Mouse (Mus musculus): ENCODE data around the gene Amot.

The Amot gene

DNA sequence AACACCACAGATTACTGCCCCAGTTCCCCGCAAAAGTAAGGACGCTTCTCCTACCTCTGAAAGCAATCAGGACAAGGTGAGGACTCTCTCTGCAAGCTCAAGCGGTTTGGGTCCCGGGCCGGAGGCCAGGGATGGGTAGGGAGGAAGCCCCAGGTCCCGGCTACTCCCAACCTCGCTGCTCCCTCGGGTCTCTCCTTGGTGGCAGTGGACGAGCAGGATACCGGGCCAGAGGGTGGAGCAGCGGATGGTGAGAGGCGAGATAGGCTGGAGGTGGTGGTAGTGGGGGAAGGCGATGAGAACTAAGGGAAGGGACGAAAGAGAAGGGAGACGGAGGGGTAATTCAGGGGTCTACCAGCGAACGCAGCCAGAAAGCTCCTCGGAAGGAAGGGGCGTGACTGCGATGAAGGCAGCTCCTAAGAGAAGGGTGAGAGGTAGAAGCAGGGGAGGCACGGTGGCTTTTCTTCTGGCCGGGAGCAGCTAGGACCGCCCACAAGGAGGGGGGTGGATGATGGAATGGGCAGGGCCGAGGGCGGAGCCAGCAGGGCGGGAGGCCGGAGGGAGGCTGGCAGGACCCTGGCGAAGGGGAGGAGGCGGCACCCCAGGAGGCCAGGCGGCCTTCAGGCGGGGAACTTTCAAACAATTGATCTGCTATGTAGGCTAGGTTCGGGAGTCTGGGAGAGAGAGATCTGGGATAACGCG is at the start of gene Amot:
Gene Amot, minus strand, starts transcription at position 465 of the 699 bp plus-strand sequence.
- DNase-seq, result peak; percentile 99

GRCm38 (mm10) chrX:145545060-145545459 is 40.1 kb upstream of the Amot start:
- no peak for DNase-seq

DNA sequence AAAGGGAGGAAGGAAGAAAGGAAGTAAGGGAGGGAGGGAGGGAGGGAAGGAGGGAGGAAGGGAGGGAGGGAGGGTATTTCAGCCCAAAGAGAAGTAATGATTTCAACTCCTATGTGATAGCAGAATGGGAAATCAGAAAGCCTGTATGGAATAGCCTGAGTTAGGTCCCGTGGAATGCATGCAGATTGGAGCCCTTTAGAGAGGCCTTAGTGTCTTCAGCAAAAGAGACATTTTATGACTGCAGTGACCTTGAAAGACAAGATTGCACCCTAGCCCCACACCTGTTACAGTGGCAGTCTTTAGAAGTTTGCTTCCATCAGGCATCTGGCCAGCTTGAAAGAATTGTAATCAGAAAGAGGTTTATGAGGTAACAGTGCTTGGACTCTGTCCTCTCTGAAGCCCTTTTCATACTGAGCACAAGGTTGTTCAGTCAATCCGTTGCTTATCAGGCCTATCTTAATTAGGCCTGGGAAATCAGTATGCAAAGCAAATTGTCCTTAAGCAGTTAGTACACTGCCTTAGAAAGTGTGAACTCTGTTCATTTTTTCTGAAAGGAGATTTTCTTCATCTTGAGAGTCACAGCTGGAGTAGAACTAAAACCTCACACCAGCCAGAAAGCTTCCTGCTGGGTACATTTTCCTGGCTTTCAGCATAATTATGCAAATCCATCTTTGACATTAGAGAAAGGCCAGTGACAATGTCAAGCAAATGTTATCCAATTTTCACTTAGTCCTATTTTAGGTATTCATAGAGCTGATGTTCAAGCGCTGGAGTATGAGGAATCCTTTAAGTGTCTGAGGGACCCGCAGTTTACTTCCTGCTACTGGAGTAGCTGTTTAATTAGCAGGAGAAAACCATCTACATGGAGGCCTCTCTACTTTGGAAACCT is 38.9 kb upstream of the Amot start:
- DNase-seq, result no peak

GRCm38 (mm10) chrX:145541050-145541449 is 36.1 kb upstream of the Amot start:
- DNase-seq, result no peak

DNA sequence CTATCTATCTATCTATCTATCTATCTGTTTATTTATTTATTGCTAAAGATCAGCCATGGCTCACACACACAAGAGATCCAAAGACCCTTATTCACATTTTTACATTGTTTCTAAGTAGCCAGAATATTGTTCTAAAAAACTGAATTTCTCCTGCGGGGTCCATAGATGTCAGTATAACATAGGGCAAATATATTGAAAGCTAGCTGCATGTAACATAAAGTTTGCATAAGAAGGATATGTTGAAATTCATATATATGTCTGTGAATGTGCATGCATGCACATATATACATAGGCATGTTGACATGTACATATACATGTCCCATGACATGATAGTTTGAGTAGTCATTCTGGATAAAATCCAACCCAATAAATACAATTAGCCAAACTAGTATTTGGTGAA is 35.3 kb upstream of the Amot start:
- DNase-seq, result no peak

GRCm38 (mm10) chrX:145529602-145530001 is 24.6 kb upstream of the Amot start:
- no peak for DNase-seq

DNA sequence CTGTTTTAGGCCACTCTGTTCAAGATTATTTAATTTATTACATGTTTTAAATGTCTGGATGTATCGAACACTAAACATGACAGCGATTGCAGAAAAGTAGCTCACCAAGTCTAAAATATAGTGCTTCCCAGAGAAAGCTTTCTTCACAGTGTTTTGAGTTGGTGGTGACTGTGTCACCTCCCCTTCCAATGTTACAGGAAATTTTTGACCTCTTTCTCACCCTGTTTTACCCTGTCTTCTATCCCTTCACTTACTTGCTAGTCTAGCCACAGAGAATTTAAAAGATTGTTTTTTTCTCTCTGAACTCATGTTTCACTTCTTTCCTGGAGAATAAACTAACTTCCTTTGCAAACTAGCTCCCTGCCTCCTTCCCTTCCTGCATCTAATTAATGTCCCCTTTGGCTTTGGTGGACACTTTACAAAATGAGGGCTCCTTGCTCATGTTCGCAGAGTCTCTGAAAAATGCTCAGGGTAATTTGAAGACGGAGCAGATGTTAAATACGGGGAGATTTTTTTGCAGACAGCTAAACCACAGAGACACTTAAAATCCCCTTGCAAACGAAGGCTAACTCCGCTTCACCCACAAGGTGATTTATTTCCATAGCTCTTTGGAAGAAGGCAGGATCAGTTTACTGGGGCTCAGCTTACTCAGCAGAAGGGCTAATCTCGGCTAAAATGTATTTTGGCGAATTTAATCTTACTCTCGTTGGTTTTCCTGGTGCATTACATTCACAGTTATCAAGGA is 11.5 kb upstream of the Amot start:
- no peak for DNase-seq

DNA sequence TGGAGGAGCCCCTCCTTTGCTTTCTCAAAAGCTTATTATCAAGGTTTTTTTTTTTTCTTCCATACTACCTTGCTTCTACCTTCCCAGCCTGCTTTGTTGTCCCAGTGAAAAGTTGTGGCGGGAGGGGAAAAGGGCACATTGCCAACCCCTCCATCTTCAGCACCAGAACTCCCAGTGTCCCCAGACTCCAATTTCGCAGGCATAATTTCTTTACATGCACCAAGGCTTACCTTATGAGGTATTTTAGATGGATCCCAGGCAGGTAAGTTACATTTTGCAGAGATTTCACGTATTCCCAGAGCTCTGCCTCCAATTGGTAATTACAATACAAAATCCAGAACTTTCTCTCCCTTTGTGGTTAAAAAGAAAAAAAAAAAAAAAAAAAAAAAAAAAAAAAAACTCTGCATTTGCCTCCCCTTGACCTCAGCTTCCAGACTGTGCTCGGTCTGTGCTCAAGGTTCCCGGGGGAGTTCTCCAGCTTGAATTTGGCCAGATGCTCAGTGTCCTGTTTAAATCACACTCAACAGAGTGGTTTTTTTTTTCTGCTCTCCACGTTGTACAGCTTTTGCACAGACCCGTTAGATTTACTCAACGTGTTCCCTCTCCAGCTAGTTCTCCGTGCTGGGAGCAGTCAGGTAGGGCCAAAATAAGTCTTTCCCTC is 10.6 kb upstream of the Amot start:
- peak; percentile 93 for DNase-seq

- no peak for DNase-seq
These were observed 5.7 kb upstream of the Amot start for GRCm38 (mm10) chrX:145510675-145511074.

- peak; percentile 99 for DNase-seq
These were observed 648 bp upstream of the Amot start for GRCm38 (mm10) chrX:145505457-145506201.

GRCm38 (mm10) chrX:145501666-145502355 is 3.2 kb downstream of the Amot start:
- DNase-seq, result no peak

GRCm38 (mm10) chrX:145499101-145499500 is 5.9 kb downstream of the Amot start:
- no peak for DNase-seq

GRCm38 (mm10) chrX:145498691-145499090 is 6.3 kb downstream of the Amot start:
- no peak for DNase-seq

DNA sequence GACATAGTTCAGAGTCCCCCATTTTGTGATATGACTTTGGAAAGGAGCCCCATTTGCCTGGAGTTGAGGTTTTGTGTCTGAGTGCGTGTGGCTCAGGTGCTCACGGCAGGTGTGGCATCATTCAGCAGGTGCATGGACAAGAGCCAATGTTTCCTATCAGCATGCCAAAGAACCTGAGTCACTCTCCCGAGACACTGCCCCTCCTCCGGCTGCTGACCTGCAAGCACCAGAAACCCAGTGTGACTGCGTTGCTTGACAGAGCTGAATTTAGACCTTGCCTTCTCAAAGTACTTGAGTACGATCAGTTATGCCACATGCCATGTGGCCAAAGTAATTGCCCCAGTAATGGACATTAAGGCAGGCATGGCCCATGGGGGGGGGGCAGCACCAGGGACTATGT is 7.5 kb downstream of the Amot start:
- peak; percentile 78 for DNase-seq

DNA sequence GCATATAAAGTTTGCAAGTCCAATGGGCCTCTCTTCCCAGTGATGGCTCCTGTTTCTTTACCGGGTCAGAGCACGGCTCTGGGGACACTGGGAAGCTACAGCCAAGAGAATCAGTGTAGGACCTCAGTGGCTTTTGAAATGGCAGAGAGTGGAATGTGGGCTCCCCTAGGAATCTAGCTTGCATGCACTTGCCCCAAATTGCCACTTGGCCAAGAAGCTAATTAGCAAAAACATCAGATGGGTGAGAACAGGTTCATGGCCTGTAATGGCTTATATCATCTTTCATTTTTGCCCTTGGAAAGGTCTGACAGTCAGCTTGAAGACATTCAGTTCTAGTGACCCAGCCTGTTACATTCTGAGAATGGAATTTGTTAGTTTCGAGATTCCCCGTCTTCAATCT is 9.6 kb downstream of the Amot start:
- DNase-seq, result no peak

- no peak for DNase-seq
These were observed 14.2 kb downstream of the Amot start for GRCm38 (mm10) chrX:145490821-145491220.

GRCm38 (mm10) chrX:145490417-145490816 is 14.6 kb downstream of the Amot start:
- no peak for DNase-seq

- no peak for DNase-seq
These were observed 15.0 kb downstream of the Amot start for GRCm38 (mm10) chrX:145489950-145490349.

GRCm38 (mm10) chrX:145485495-145485894 is 19.5 kb downstream of the Amot start:
- DNase-seq, result no peak

DNA sequence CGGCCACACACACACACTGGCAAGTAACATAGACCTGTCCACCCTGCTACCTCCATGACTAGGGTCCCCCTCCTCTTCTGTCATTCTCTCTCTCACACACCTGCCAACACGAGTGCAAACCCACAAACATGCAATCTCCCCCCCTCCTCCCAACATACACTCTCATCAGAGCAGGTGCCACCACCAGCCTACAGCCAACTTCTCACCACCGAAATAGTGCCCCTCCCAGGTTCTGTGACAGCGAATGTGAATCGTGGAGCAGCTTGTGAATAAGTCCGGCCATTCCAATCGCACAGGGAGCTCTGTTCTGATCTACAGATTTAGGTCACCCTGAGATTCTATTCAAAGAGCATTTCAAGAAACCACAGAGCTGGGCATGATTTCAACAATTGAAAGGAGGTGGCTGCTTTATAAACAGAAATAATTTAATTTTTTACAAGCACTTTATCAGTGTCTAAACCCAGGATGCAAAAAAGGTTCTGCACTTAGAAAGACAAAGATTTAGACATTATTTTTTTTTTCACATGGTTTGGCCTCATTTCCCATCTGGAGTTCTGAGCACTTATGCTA is 21.4 kb downstream of the Amot start:
- DNase-seq, result no peak

DNA sequence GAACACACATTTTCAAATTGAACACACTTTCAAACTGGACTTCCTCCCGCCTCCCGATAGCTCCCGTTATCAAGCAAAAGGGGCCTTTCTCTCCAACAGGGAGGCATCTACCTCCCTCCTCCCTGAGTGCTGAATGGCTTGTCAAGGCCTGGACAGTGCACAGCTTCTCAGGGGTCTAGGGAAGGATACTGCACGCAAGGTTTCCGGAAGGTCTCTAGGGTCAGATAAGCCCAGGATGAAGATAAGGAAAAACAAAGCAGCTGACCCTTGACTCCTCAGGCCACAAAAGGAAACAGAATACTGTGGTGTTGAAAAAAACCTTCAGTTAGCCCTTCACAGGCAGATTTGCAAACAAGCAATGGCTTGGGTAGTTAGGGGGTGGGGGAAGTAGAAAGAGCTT is 22.6 kb downstream of the Amot start:
- no peak for DNase-seq
